Mouse (Mus musculus) erythroblast, adult 5-6 weeks (primary cell): ENCODE data around the gene Gng12. TPM values are rescaled to one million over a fixed set of nuclear protein-coding genes. Genes with fewer than 3 reads are reported as not detected.
"Not testable (repeated sequence)": the region's sequence is repeated elsewhere in the genome, so short reads cannot be mapped to it uniquely, and the experiment has no call there.

Source experiments
- ATAC-seq: replicated peaks from 2 replicates; pipeline ENCODE4 v1.8.0; 2016; ENCODE audit warnings: moderate number of reproducible peaks, mild to moderate bottlenecking, moderate TSS enrichment, inconsistent platforms; ENCODE audit not compliant: poor library complexity, low FRiP score, severe bottlenecking
- total RNA-seq, 2 experiments: library from RNA; stranded (forward) in 1 of 2; stranded (reverse) in 1 of 2; fragments of 150-400 nt in 1 of 2; fragments of 200-764, 138-1000 nt in 1 of 2; gene quantifications; 2 replicates each; pipeline versions ENCODE4 v1.2.3 to v1.2.4; 2015 to 2017; ENCODE audit warnings: low replicate concordance in 2 of 2

Gene Gng12
- total RNA-seq, 2 experiments from 2014 or later: 8.5 to 39.2 TPM

DNA sequence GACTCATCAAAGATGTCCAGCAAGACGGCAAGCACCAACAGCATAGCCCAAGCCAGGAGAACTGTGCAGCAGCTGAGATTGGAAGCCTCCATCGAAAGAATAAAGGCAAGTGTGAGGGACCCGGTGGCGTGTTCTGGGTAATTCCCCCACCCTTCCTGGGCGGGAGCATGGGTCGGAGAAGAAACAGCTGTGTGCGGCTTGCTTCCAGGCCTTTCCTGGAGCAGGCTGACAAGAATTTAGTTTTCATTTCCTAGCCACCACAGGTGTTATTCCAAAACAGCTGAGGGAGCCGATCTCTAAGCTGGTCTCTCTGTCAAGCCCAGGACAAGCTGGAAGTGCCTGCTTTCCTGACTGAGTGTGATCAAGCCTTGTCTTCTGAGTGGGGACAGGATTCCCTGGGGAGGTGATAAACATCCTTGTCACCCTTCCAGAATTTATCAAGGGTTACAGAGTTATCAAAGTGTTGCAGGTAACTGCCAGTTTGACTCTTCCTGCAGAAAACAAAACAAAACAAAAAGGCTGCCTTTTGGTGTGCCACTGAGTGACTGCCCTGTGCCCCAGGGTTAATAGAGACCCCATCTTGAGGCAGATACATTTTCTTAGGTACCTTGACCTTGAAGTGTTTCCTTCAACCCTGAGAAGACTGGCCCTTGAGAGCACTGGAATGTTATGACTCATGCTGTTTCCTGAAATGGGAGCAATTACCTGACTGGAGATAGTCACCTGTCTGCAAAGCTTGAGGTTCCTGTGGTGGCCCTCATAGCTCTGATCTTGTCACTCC lies 119.7 kb downstream of the Gng12 start:
- ATAC-seq: no peak

GRCm38 (mm10) chr6:67016520-67017111 lies 120.4 kb downstream of the Gng12 start:
- ATAC-seq: no peak

GRCm38 (mm10) chr6:67018365-67018764 lies 122.2 kb downstream of the Gng12 start:
- no peak for ATAC-seq

GRCm38 (mm10) chr6:67019001-67019400 lies 122.8 kb downstream of the Gng12 start:
- not testable (repeated sequence) for ATAC-seq

- ATAC-seq: no peak
Observed at GRCm38 (mm10) chr6:67021308-67021707, 125.1 kb downstream of the Gng12 start.

GRCm38 (mm10) chr6:67023729-67024128 lies 127.5 kb downstream of the Gng12 start:
- ATAC-seq: no peak

DNA sequence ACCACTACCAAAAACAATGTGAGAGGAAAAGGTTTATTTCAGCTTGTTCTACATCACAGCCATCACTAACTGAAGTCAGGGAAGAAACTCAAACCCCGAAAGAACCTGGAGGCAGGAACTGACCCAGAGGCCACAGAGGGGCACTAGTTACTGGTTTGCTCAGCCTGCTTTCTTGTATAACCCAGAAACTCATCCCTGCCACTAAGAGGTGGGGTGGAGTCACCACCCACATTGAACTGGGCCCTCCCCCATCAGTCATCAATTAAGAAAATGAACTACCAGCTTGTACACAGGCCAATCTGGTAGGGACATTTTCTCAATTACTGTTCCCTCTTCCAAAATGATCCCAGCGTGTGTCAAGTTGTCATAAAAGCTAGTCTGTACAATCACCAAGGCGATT lies 130.5 kb downstream of the Gng12 start:
- no peak for ATAC-seq

DNA sequence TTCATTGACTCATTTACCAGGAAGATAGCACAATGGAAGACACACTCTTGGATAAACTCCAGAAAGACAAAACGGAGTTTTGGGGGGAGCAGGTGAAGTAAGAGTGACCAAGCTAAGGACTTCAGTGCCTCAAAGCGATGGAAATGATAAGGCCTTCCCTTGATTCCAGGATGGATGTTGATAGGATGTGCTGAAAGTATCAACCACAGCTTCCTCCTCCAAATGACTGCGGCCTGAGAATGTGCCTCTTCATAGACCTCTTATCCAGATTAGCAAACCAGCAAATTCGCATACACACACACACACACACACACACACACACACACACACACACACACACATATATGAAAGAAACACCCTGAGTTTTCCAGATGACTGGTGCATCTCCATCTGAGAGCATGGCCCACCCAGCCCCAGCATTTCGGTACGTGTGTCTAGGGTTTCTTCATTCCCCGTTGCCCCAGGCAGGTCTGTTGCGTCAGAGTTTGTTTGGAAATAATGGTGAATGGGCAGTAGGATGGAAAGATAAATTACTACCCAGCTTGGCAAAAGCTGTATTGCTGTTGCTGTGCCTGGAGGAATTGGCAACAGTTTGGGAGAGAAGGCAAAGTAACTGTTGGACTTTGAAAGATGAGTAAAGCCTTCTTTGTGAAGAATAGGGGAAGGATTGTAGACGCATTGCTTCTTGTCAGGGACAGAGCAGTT lies 131.4 kb downstream of the Gng12 start:
- ATAC-seq: no peak

DNA sequence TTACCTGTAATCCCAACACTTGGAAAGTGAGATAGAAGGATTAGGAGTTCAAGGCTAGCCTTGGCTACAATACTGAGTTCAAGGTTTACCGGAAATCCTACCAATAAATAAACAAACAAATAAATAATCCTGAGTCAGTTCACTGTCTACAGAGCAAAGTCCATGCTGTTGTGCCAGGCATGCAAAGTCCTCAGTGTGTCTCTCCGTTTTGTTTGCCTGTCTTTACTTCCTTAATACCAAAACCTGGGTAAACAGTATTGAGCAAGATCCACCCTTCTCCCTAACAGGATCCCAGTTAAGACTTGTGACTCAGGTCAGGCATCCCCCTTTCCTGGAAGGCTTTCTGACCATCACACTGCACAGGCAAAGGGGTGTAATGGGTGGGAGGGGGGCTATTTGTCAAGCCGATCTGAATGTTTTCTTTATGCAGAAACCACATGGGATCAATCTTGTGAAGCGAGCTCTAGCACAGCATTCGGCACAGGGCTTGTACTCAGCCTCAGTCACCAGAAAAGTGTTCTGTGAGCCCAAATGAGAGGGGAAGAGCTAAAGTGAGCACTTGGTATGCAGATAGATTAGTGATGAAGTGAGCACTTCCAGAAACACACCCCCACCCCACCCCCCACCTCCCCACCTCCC lies 133.2 kb downstream of the Gng12 start:
- ATAC-seq: no peak

DNA sequence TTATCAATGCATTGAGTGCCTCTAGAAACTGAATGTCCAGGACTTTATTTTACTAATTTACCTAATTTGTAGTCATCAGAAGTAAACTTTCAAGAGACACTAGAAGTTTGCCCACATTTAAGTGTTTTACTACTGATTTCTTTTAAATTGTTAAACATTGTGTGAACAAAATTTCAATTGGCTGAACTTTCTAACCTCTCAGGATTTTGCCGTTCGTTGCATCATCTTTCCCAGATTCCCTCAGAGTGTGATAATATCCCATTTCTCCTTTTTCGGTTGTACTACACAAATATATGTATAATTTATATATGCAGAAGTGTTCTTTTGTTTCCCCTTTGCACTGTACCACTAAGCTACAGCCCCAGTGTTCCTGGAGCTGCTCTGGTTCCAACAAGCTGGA lies 133.8 kb downstream of the Gng12 start:
- ATAC-seq: no peak

DNA sequence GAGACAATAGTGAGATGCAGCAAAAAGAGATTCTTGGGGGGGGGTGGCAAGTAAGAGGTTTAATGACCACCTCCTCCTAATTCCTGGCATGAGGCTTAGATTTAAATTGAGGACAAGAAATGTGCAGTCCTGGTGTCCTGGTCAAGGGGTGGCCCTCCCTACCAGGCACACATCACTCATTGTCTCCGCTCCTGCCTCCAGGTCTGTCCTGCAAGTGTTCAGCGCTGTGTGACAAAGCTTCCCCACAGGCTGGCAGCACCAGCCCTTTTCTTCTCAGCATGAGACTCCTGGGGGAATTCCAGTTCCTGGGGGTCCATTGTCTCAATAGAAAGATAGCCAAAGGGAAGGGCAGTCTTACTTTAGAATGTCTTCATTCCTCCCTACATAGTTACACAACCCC lies 134.2 kb downstream of the Gng12 start:
- no peak for ATAC-seq

- no peak for ATAC-seq
Observed at GRCm38 (mm10) chr6:67030846-67031245, 134.6 kb downstream of the Gng12 start.

DNA sequence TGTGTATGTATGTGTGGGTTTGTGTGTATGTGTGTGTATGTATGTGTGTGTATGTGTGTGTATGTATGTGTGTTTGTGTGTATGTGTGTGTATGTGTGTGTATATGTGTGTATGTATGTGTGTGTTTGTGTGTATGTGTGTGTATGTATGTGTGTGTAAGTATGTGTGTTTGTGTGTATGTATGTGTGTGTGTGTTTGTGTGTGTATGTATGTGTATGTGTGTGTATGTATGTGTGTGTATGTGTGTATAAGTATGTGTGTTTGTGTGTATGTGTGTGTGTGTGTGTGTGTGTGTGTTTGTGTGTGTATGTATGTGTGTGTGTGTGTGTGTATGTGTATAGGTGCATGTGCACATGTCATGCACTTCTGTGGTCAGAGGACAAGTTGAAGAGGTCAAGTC lies 136.4 kb downstream of the Gng12 start:
- ATAC-seq: not testable (repeated sequence)

GRCm38 (mm10) chr6:67032972-67033371 lies 136.8 kb downstream of the Gng12 start:
- ATAC-seq: not testable (repeated sequence)

DNA sequence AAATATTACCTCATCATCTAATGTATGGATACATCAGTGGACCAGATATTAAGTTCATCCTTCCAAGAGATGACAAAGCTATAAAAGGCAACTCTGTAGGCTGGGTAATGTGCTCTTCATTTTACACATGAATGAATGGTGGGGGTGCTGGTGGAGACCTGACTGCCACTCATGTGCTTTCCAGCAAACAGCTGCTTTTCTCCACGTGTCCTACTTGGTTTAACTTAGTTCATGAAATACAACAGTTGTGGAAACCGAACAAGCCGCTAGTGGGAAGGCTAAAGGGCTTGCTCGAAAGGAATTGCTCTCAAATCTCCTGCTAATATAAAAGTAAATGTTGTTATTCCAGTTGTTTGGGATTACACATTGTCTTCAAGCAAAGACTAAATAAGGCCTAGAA lies 137.4 kb downstream of the Gng12 start:
- ATAC-seq: no peak

- ATAC-seq: peak; percentile 71
Observed at GRCm38 (mm10) chr6:67034331-67035130, 138.3 kb downstream of the Gng12 start.

DNA sequence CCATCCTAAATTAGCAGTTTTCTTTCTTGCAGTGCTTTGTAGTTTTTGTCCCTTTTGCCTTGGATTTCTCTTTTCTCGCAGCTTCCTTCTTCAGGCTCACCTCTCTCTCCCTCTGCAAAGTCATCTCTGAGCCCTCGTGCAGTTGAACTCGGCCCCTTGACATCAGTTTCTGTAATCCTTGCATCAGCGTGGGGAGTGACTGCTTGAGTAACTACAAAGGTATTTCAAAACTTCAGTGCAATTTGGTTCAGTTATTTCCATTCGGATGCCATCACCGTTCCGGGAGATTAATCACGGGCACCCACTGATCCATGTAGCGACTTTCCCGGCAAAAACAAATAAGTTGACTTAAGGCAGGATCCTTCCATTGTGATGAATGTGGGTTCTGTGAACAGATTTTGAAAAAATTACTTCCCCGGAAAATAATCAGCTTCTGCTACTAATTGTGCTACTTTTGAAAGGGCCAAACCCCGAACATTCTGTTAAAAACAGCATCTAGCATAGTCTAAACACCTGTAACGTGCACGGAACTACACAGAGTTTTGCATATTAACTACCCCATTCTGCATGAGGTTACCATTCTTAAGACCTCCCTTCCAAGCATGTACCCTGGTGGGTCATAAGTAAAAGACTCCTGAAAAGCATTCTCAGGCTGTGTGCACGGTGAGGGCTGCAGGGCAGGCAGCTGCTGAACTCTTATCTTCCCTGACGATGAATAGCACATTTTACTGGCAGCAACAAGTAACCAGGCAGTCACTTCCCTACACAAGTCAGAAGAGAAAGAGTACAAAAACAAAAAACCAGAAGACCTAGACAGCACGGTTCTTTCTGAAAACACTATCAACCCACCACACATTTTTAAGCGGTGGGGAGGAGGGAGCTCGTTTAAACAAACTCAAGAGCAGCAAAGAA lies 139.4 kb downstream of the Gng12 start:
- peak; percentile 67 for ATAC-seq

DNA sequence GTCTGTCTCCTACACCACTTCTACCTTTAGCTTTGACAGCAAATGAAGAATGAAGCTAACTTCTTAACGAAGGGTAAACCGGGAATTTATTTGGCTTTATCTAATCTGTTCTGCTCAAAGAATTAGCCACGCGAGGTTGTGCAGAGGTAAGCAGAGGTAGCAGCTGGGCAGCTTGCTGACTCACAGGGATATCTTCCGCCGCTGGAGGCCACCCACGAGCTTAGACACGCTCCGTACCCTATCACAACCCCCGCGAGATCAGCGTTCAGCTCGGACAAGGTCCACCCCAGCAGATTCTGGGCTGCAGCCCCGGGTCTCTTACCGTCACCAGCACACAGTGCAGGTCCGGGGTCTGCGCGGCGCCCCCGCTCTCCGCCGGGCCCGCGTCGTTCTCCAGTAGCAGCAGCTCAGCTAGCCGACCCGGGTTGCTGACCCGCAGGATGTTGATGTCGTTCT lies 140.2 kb downstream of the Gng12 start:
- peak; percentile 71 for ATAC-seq
